Mouse (Mus musculus) ES-Bruce4 (cell line): ENCODE data around the gene Exoc4. TPM values are rescaled to one million over a fixed set of nuclear protein-coding genes. Genes with fewer than 3 reads are reported as not detected.

Experiments
- H3K27ac ChIP-seq: 2 replicates; pipeline ENCODE4 v1.5.1; 2012; ENCODE audit warnings: low read length, inconsistent platforms; ENCODE audit not compliant: insufficient read depth
- H3K27me3 ChIP-seq: 2 replicates; pipeline ENCODE4 v1.6.1; 2012; ENCODE audit warnings: mild to moderate bottlenecking, low read length, inconsistent platforms; ENCODE audit not compliant: control insufficient read depth, poor library complexity, insufficient read depth, severe bottlenecking
- H3K36me3 ChIP-seq: 2 replicates; pipeline ENCODE4 v1.6.1; 2012; ENCODE audit warnings: inconsistent platforms, mild to moderate bottlenecking, low read length, moderate library complexity; ENCODE audit not compliant: control insufficient read depth, poor library complexity, insufficient read depth, severe bottlenecking
- H3K4me1 ChIP-seq: one replicate; pipeline ENCODE4 v1.8.1; 2011; ENCODE audit warnings: low read length; ENCODE audit not compliant: control insufficient read depth, insufficient read depth
- H3K4me3 ChIP-seq: 2 replicates; pipeline ENCODE4 v1.5.1; 2011; ENCODE audit warnings: low read depth, mild to moderate bottlenecking, low read length
- H3K9ac ChIP-seq: 2 replicates; pipeline ENCODE4 v1.6.1; 2012; ENCODE audit warnings: low read depth, mild to moderate bottlenecking, inconsistent platforms; ENCODE audit not compliant: poor library complexity, severe bottlenecking
- H3K9me3 ChIP-seq: replicated peaks from 2 replicates; pipeline ENCODE4 v1.6.1; 2012; ENCODE audit warnings: mild to moderate bottlenecking, low read length, inconsistent platforms; ENCODE audit not compliant: control insufficient read depth, poor library complexity, insufficient read depth, severe bottlenecking
- CTCF ChIP-seq: IDR thresholded peaks from one replicate; pipeline ENCODE4 v1.8.1; 2011; ENCODE audit warnings: low read depth, low read length
- EP300 ChIP-seq: IDR thresholded peaks from 2 replicates; pipeline ENCODE4 v1.6.1; 2011; ENCODE audit warnings: low read depth, low read length; ENCODE audit not compliant: insufficient read depth
- POLR2A ChIP-seq: IDR thresholded peaks from one replicate; pipeline ENCODE4 v1.8.1; 2011; ENCODE audit warnings: low read length; ENCODE audit not compliant: insufficient read depth
- polyA plus RNA-seq: library from polyadenylated mRNA; stranded (reverse); fragments of >200 nt; gene quantifications from 2 replicates; pipeline ENCODE4 v1.2.4, GENCODE M21; 2011; ENCODE audit warnings: low read depth; ENCODE audit not compliant: missing spikeins, insufficient read depth, insufficient read length

The Exoc4 gene
- polyA plus RNA-seq, 1 experiment, result 158 TPM

DNA sequence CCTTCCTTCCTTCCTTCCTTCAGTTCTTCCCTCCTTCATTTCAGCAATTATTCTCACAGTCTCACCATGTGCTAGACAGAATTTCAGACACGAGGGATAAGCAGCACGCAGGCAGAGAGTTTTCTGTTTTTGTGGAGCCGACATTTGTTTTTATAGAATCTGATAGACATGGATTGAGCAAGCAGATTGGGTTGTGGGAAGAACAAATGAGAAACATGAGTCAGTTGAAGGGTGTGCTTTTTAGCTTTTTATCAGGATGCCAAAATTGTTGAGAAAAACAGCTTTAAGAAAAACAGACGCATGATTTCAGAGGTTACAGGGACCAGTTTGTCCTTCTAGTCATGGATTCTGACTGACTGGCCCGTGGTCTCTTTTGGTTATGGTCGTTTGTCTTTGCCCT is 293.8 kb downstream of the Exoc4 start:
- TF ChIP-seq EP300 (no peak), CTCF (no peak), POLR2A (no peak)
- Histone ChIP-seq H3K4me1 (no peaks in the 10 kb centered on the region), H3K9me3 (no peaks in the 10 kb centered on the region), H3K27me3 (no peaks in the 10 kb centered on the region), H3K4me3 (no peak overlapping the region), H3K36me3 (no peaks in the 10 kb centered on the region), H3K27ac (no peak overlapping the region), H3K9ac (no peak overlapping the region)

DNA sequence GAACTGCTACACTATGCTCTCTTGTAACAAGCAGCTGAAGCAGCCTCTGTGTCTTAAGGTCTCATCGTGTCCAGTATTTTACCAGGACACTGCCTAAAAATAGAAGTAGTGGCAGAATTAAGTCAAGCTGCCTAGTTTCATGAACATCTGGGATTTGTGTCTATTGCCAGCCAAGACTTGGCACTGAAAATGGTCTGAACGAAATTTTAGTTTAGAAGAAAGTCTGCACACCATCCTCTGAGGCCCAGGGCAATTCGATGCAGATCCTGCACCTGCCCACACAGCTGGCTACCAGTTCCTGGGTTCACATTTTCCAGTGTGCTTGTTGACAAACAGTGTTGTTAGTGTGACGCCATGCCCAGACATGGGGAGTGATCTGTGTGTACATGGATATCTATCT is 303.0 kb downstream of the Exoc4 start:
- Histone ChIP-seq H3K4me1 (no peaks in the 10 kb centered on the region), H3K27ac (no peak overlapping the region), H3K4me3 (no peak overlapping the region), H3K9me3 (no peaks in the 10 kb centered on the region), H3K9ac (no peak overlapping the region), H3K36me3 (no peaks in the 10 kb centered on the region), H3K27me3 (no peaks in the 10 kb centered on the region)
- TF ChIP-seq CTCF (no peak), EP300 (no peak), POLR2A (no peak)

DNA sequence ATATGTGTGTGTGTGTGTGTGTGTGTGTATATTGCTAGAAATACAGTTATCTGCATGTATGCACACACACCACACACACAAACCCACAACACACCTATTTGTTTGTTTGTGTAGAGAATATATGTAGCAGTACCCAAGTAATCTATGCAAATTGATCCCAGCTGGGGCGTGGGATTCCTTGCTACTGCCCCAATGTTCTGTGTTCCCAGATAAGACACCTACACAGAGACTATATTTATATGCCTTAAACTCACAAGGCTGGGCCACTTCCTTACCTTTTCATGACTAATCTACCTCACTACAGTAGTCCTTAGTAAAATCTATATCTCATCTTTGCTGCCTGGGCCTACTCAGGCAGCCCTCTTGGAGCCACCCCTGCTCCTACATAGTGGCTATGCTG is 312.0 kb downstream of the Exoc4 start:
- Histone ChIP-seq H3K36me3 (no peaks in the 10 kb centered on the region), H3K4me3 (no peak overlapping the region), H3K27me3 (no peaks in the 10 kb centered on the region), H3K4me1 (no peaks in the 10 kb centered on the region), H3K27ac (no peak overlapping the region), H3K9ac (no peak overlapping the region), H3K9me3 (no peaks in the 10 kb centered on the region)
- TF ChIP-seq POLR2A, result no peak
- no peak for TF ChIP-seq EP300
- no peak for TF ChIP-seq CTCF

DNA sequence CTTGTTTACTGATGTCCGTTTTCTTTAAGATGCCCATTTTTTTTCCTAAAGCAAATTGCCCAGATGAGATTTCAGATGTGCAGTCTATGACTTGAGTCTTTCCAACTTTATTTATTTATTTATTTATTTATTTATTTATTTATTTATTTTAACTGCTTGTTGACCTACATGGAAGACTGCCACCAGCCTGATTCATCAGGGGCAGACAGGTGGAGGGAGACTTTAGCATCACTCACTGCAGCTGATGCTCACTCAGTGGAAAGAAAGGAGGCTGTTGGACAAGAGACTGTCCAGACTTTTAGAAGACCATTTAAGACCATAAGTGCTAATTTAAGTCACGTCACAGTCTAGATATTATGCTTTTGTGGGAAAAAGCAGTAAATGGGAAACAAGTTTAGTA is 313.0 kb downstream of the Exoc4 start:
- Histone ChIP-seq H3K36me3 (no peaks in the 10 kb centered on the region), H3K27me3 (no peaks in the 10 kb centered on the region), H3K9me3 (no peaks in the 10 kb centered on the region), H3K4me1 (no peaks in the 10 kb centered on the region), H3K9ac (no peak overlapping the region), H3K4me3 (no peak overlapping the region), H3K27ac (no peak overlapping the region)
- TF ChIP-seq EP300 (no peak), POLR2A (no peak), CTCF (no peak)

DNA sequence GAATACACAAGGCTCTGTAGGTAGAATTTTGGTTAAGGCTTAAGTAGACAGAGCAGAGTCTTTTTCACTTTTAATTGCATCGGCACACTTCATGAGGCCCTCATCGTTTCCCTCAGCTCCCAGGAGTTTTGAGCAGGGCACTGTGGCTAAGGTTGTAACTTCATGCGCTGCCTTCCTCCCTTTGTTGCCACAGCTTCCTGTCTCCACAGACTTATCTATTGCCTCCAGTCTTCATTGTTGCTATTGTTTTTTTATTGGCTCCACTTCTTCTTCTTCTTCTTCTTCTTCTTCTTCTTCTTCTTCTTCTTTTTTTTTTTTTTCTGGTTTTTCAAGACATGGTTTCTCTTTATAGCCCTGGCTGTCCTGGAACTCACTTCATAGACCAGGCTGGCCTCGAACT is 327.1 kb downstream of the Exoc4 start:
- Histone ChIP-seq H3K36me3 (0 out of 2 replicates have a peak, but pooled peaks cover 2% of the 10 kb centered on the region), H3K9ac (no peak overlapping the region), H3K9me3 (peaks cover 3% of the 10 kb centered on the region; the same call in 1 of the 2 replicates), H3K4me1 (no peaks in the 10 kb centered on the region), H3K27me3 (no peaks in the 10 kb centered on the region), H3K4me3 (no peak overlapping the region), H3K27ac (no peak overlapping the region)
- no peak for TF ChIP-seq CTCF
- TF ChIP-seq EP300, result no peak
- TF ChIP-seq POLR2A, result no peak

DNA sequence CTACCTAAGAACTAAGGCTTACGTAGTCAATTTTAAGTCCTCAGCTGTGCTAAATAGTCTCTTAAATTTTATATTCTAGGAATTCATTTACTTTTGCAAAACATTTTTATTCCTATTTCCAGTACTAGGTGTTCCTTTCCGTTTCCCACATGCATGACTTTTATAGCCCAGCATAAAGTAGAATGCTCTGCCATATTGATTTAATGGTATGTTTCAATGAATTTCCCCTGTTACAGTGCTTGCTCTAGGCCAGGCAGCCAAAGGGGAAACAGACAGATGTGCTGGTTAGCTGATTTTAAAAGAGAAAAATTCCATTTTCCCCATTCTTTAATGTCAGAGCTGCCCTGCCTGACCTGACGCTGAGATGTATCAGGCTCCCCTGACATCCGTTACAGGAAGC is 359.6 kb downstream of the Exoc4 start:
- H3K9ac ChIP-seq, result no peak overlapping the region
- H3K4me1 ChIP-seq, result no peaks in the 10 kb centered on the region
- H3K27me3 ChIP-seq, result no peaks in the 10 kb centered on the region
- H3K9me3 ChIP-seq, result no peaks in the 10 kb centered on the region
- no peak for TF ChIP-seq CTCF
- TF ChIP-seq POLR2A, result no peak
- no peak for TF ChIP-seq EP300
- no peak overlapping the region for H3K27ac ChIP-seq
- no peak overlapping the region for H3K4me3 ChIP-seq
- no peaks in the 10 kb centered on the region for H3K36me3 ChIP-seq
